Mouse (Mus musculus) heart, embryonic 11.5 days (tissue): ENCODE data around the gene Hoxa4. TPM values are rescaled to one million over a fixed set of nuclear protein-coding genes. Genes with fewer than 3 reads are reported as not detected.
A peak's percentile ranks its signal among the peaks of the same experiment; 100 is the strongest.

ENCODE experiments used
- ATAC-seq: fragments of 200-750 bp; cut with Nextera tagmentation; replicated peaks from 2 replicates; pipeline ENCODE4 v1.8.0; 2017; ENCODE audit warnings: moderate library complexity; ENCODE audit not compliant: insufficient number of reproducible peaks, low FRiP score, low TSS enrichment
- H3K27ac ChIP-seq: fragments of 300-500 bp; sonication (generic); 2 replicates; pipeline ENCODE4 v1.5.1; 2014; ENCODE audit warnings: mild to moderate bottlenecking, low read depth, low read length
- H3K27me3 ChIP-seq: fragments of 300-500 bp; sonication (generic); 2 replicates; pipeline ENCODE4 v1.6.1; 2014; ENCODE audit warnings: mild to moderate bottlenecking, low read length, mixed read lengths; ENCODE audit not compliant: control insufficient read depth, insufficient read depth
- H3K36me3 ChIP-seq: fragments of 300-500 bp; sonication (generic); 2 replicates; pipeline ENCODE4 v1.6.1; 2014; ENCODE audit warnings: mild to moderate bottlenecking, low read length, moderate library complexity, mixed read lengths; ENCODE audit not compliant: control insufficient read depth, insufficient read depth
- H3K4me1 ChIP-seq: fragments of 300-500 bp; sonication (generic); 2 replicates; pipeline ENCODE4 v1.6.1; 2014; ENCODE audit warnings: low read length; ENCODE audit not compliant: control insufficient read depth, insufficient read depth
- H3K4me2 ChIP-seq: fragments of 300-500 bp; sonication (generic); 2 replicates; pipeline ENCODE4 v1.6.1; 2014; ENCODE audit warnings: mild to moderate bottlenecking, moderate library complexity
- H3K4me3 ChIP-seq: fragments of 300-500 bp; sonication (generic); 2 replicates; pipeline ENCODE4 v1.5.1; 2014; ENCODE audit warnings: low read depth, low read length
- H3K9ac ChIP-seq: fragments of 300-500 bp; sonication (generic); 2 replicates; pipeline ENCODE4 v1.6.1; 2014; ENCODE audit warnings: mild to moderate bottlenecking, low read depth, low read length, moderate library complexity
- H3K9me3 ChIP-seq: fragments of 300-500 bp; sonication (generic); replicated peaks from 2 replicates; pipeline ENCODE4 v1.6.1; 2016; ENCODE audit warnings: low read length; ENCODE audit not compliant: control insufficient read depth
- WGBS: fragments of 180-500 bp; shearing (Covaris S2); extraction: QIAGEN DNeasy Blood & Tissue Kit; methylation state at CpG from one replicate; pipeline ENCODE4 v1.1.7; 2014; ENCODE audit not compliant: insufficient replicate concordance; 5-methylcytosine and 5-hydroxymethylcytosine counted together
- polyA plus RNA-seq: library from polyadenylated mRNA; unstranded; fragments of >200 nt; fragmentation: Nextera tagmentation; extraction: Ambion mirVana; gene quantifications from 2 replicates; pipeline ENCODE4 v1.2.1, GENCODE M21; 2014

The Hoxa4 gene
- polyA plus RNA-seq, 1 experiment from 2014 or later: 1.4 TPM

- H3K9me3 ChIP-seq: no peaks in the 10 kb centered on the region
- peaks cover 99% of the 10 kb centered on the region for H3K27me3 ChIP-seq
- no peaks in the 10 kb centered on the region for H3K36me3 ChIP-seq
- no peaks in the 10 kb centered on the region for H3K4me1 ChIP-seq
- 31% methylated on average over 2 of the region's 2 CpGs for WGBS
- no peak for ATAC-seq
- H3K4me3 ChIP-seq: no peak overlapping the region
- H3K9ac ChIP-seq: no peak overlapping the region
- H3K27ac ChIP-seq: no peak overlapping the region
- no peak overlapping the region for H3K4me2 ChIP-seq
Measured at GRCm38 (mm10) chr6:52182030-52182429, 9.5 kb downstream of the Hoxa4 start.

GRCm38 (mm10) chr6:52180726-52181125 is 10.8 kb downstream of the Hoxa4 start:
- H3K27ac ChIP-seq: no peak overlapping the region
- no peak overlapping the region for H3K9ac ChIP-seq
- 17% methylated on average over 3 of the region's 3 CpGs for WGBS
- H3K4me2 ChIP-seq: no peak overlapping the region; the same call in 1 of the 2 replicates
- H3K4me3 ChIP-seq: no peak overlapping the region
- no peak for ATAC-seq
- H3K36me3 ChIP-seq: no peaks in the 10 kb centered on the region
- no peaks in the 10 kb centered on the region for H3K4me1 ChIP-seq
- no peaks in the 10 kb centered on the region for H3K9me3 ChIP-seq
- H3K27me3 ChIP-seq: peaks cover 95% of the 10 kb centered on the region

GRCm38 (mm10) chr6:52180213-52180710 is 11.3 kb downstream of the Hoxa4 start:
- no peak overlapping the region for H3K27ac ChIP-seq
- 9% methylated on average over 11 of the region's 11 CpGs for whole genome bisulfite sequencing
- no peaks in the 10 kb centered on the region for H3K36me3 ChIP-seq
- no peaks in the 10 kb centered on the region for H3K4me1 ChIP-seq
- peak overlapping the region; percentile 15 for H3K4me3 ChIP-seq
- H3K9me3 ChIP-seq: no peaks in the 10 kb centered on the region
- peak overlapping the region; percentile 45 for H3K4me2 ChIP-seq
- no peak for ATAC-seq
- H3K27me3 ChIP-seq: peaks cover 95% of the 10 kb centered on the region
- no peak overlapping the region; the same call in 1 of the 2 replicates for H3K9ac ChIP-seq

GRCm38 (mm10) chr6:52179690-52180089 is 11.9 kb downstream of the Hoxa4 start:
- 4% methylated on average over 10 of the region's 10 CpGs for WGBS
- no peaks in the 10 kb centered on the region for H3K9me3 ChIP-seq
- no peak for ATAC-seq
- peaks cover 95% of the 10 kb centered on the region for H3K27me3 ChIP-seq
- H3K4me2 ChIP-seq: peak overlapping the region; percentile 45
- no peaks in the 10 kb centered on the region for H3K4me1 ChIP-seq
- H3K36me3 ChIP-seq: no peaks in the 10 kb centered on the region
- H3K9ac ChIP-seq: peak overlapping the region; percentile 50; the same call in 1 of the 2 replicates
- H3K27ac ChIP-seq: peak overlapping the region; percentile 18; the same call in 1 of the 2 replicates
- H3K4me3 ChIP-seq: peak overlapping the region; percentile 18

GRCm38 (mm10) chr6:52178918-52179665 is 12.5 kb downstream of the Hoxa4 start:
- WGBS: 6% methylated on average over 4 of the region's 4 CpGs
- Histone ChIP-seq H3K27ac (peak overlapping the region; percentile 18; the same call in 1 of the 2 replicates), H3K4me3 (peak overlapping the region; percentile 18), H3K4me1 (no peaks in the 10 kb centered on the region), H3K36me3 (no peaks in the 10 kb centered on the region), H3K27me3 (peaks cover 93% of the 10 kb centered on the region), H3K4me2 (peak overlapping the region; percentile 45), H3K9me3 (no peaks in the 10 kb centered on the region), H3K9ac (peak overlapping the region; percentile 50; the same call in 1 of the 2 replicates)
- no peak for ATAC-seq

GRCm38 (mm10) chr6:52177806-52178205 is 13.7 kb downstream of the Hoxa4 start:
- Histone ChIP-seq H3K27me3 (peaks cover 92% of the 10 kb centered on the region), H3K4me1 (no peaks in the 10 kb centered on the region), H3K36me3 (no peaks in the 10 kb centered on the region), H3K27ac (no peak overlapping the region; the same call in 1 of the 2 replicates), H3K4me2 (peak overlapping the region; percentile 20; the same call in 1 of the 2 replicates), H3K4me3 (peak overlapping the region; percentile 38), H3K9me3 (no peaks in the 10 kb centered on the region), H3K9ac (peak overlapping the region; percentile 60; the same call in 1 of the 2 replicates)
- no peak for ATAC-seq
- WGBS: 2% methylated on average over 9 of the region's 9 CpGs

- no peaks in the 10 kb centered on the region for H3K36me3 ChIP-seq
- H3K9ac ChIP-seq: peak within 1 kb of the TSS; percentile 60; the same call in 1 of the 2 replicates
- peaks cover 92% of the 10 kb centered on the region for H3K27me3 ChIP-seq
- under 1% methylated on average over 36 of the region's 36 CpGs for WGBS
- peak within 1 kb of the TSS; percentile 45 for H3K4me2 ChIP-seq
- H3K27ac ChIP-seq: peak within 1 kb of the TSS; percentile 25; the same call in 1 of the 2 replicates
- H3K9me3 ChIP-seq: no peaks in the 10 kb centered on the region
- peak within 1 kb of the TSS; percentile 38 for H3K4me3 ChIP-seq
- no peaks in the 10 kb centered on the region for H3K4me1 ChIP-seq
- no peak for ATAC-seq
Measured at GRCm38 (mm10) chr6:52177061-52177735, 14.4 kb downstream of the Hoxa4 start, which contains the start of gene 5730596B20Rik. Gene 5730596B20Rik (plus strand): TSS chr6:52177498.

GRCm38 (mm10) chr6:52176391-52176790 is 15.2 kb downstream of the Hoxa4 start:
- no peak for ATAC-seq
- peak overlapping the region; percentile 38 for H3K4me3 ChIP-seq
- H3K9me3 ChIP-seq: no peaks in the 10 kb centered on the region
- no peaks in the 10 kb centered on the region for H3K36me3 ChIP-seq
- H3K27ac ChIP-seq: peak overlapping the region; percentile 25; the same call in 1 of the 2 replicates
- H3K27me3 ChIP-seq: peaks cover 92% of the 10 kb centered on the region
- 0 out of 2 replicates have a peak, but pooled peaks cover 2% of the 10 kb centered on the region for H3K4me1 ChIP-seq
- 2% methylated on average over 6 of the region's 6 CpGs for WGBS
- peak overlapping the region; percentile 20 for H3K4me2 ChIP-seq
- H3K9ac ChIP-seq: peak overlapping the region; percentile 60; the same call in 1 of the 2 replicates
